Mouse (Mus musculus): ENCODE measurements at regions not wholly inside any gene's neighbourhood (a gene's known extent, or its start where the extent isn't known, plus 50 kb on each side); places are given as distances from the start of the nearest gene placed in this dataset.

GRCm38 (mm10) chr11:22420003-22420723 is 78.1 kb upstream of the Ehbp1 start:
- no peak overlapping the region for H3K4me2 ChIP-seq (ENCODE audit: low read length)
- no peaks in the 10 kb centered on the region for H3K27me3 ChIP-seq (ENCODE audit: control insufficient read depth, insufficient read depth, low read depth, low read length)
- H3K4me3 ChIP-seq (ENCODE audit: low read depth, low read length): no peak overlapping the region
- no peaks in the 10 kb centered on the region for H3K36me3 ChIP-seq (ENCODE audit: control insufficient read depth, insufficient read depth, low read length)
- H3K4me1 ChIP-seq (ENCODE audit: control insufficient read depth, insufficient read depth, low read length): no peaks in the 10 kb centered on the region
- no peaks in the 10 kb centered on the region for H3K9me3 ChIP-seq (replicated peaks; ENCODE audit: control insufficient read depth, low read length, poor library complexity, severe bottlenecking)
- H3K9ac ChIP-seq (ENCODE audit: low read depth, low read length): no peak overlapping the region
- ATAC-seq: no peak
- WGBS: 44% methylated on average over 3 of the region's 3 CpGs
- no peak overlapping the region for H3K27ac ChIP-seq (ENCODE audit: low read length)

DNA sequence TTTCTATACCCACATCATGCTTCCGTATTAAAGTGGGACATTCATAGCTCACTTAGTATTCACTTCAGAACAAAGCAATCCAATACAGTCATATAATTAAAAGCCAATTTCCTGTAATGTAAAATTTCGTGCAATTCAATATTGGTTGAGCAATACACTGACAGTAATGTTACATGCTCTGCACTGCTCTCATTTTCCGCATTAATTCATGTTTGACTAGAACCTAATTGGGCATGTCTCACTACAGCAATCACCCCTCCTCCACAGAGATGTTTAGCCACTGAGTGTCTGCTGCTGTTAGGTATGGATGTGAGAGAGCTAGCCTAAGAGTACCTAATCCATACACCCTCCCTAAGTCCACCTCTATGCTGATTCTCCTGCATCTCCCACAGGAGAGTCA is 79.7 kb upstream of the Ehbp1 start:
- no peaks in the 10 kb centered on the region for H3K9me3 ChIP-seq (replicated peaks; ENCODE audit: control insufficient read depth, low read length, poor library complexity, severe bottlenecking)
- no peak overlapping the region for H3K27ac ChIP-seq (ENCODE audit: low read length)
- H3K4me1 ChIP-seq (ENCODE audit: control insufficient read depth, insufficient read depth, low read length): no peaks in the 10 kb centered on the region
- no peak overlapping the region for H3K4me2 ChIP-seq (ENCODE audit: low read length)
- ATAC-seq: 0 out of 2 replicates have a peak, but pooled peaks have one; percentile 28
- no peaks in the 10 kb centered on the region for H3K27me3 ChIP-seq (ENCODE audit: control insufficient read depth, insufficient read depth, low read depth, low read length)
- no peak overlapping the region for H3K4me3 ChIP-seq (ENCODE audit: low read depth, low read length)
- no peaks in the 10 kb centered on the region for H3K36me3 ChIP-seq (ENCODE audit: control insufficient read depth, insufficient read depth, low read length)
- 85% methylated on average over 3 of the region's 3 CpGs for WGBS
- H3K9ac ChIP-seq (ENCODE audit: low read depth, low read length): no peak overlapping the region

DNA sequence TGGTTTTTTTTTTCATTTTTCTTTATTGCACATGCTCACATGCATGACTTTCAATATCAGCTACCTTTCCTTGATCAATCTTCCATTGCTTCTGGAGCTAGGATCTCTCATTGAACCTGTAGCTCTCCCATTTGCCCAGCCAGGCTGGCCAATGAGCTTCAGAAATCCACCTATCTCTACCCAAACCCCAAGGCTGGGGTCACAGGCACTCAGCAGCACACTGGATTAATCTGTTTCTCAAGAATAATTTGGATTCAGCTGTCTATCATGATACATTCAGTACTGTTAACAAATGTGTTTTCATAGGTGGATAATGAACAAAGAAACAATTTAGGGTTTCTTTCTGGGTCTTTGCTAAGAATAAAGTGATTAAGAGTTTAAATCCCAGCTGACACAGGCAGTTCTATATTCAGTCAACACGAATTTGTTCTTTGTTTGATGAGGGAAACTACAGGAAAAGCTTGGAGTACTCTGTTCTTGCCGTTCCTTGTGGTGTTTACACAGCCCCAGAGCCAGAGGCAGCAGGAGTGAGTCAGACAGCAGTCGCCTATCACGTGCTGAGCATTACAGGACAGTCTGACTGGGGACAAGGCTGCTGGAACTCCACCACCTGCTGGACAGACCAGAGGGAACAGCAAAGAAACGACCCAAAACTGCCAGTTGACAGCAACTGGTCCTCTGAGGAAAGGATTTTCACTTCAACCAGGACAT is 74.6 kb upstream of the Tmem17 start:
- H3K9me3 ChIP-seq (replicated peaks; ENCODE audit: control insufficient read depth, low read length, poor library complexity, severe bottlenecking): no peaks in the 10 kb centered on the region
- H3K27ac ChIP-seq (ENCODE audit: low read length): no peak overlapping the region; the same call in 1 of the 2 replicates
- ATAC-seq: peak; percentile 82; the same call in 1 of the 2 replicates
- no peak overlapping the region for H3K4me3 ChIP-seq (ENCODE audit: low read depth, low read length)
- no peak overlapping the region for H3K4me2 ChIP-seq (ENCODE audit: low read length)
- H3K36me3 ChIP-seq (ENCODE audit: control insufficient read depth, insufficient read depth, low read length): no peaks in the 10 kb centered on the region
- peaks cover 2% of the 10 kb centered on the region; the same call in 1 of the 2 replicates for H3K4me1 ChIP-seq (ENCODE audit: control insufficient read depth, insufficient read depth, low read length)
- 4% methylated on average over 5 of the region's 5 CpGs for WGBS
- H3K27me3 ChIP-seq (ENCODE audit: control insufficient read depth, insufficient read depth, low read depth, low read length): no peaks in the 10 kb centered on the region
- H3K9ac ChIP-seq (ENCODE audit: low read depth, low read length): no peak overlapping the region

- no peak for ATAC-seq
- 83% methylated on average over 5 of the region's 5 CpGs for WGBS
Observed at GRCm38 (mm10) chr11:22437851-22438215, 74.1 kb upstream of the Tmem17 start.

GRCm38 (mm10) chr11:22438441-22439066 is 73.3 kb upstream of the Tmem17 start:
- H3K27ac ChIP-seq (ENCODE audit: low read length): no peak overlapping the region
- no peak for ATAC-seq
- H3K4me2 ChIP-seq (ENCODE audit: low read length): no peak overlapping the region
- no peaks in the 10 kb centered on the region for H3K9me3 ChIP-seq (replicated peaks; ENCODE audit: control insufficient read depth, low read length, poor library complexity, severe bottlenecking)
- no peak overlapping the region for H3K9ac ChIP-seq (ENCODE audit: low read depth, low read length)
- H3K27me3 ChIP-seq (ENCODE audit: control insufficient read depth, insufficient read depth, low read depth, low read length): no peaks in the 10 kb centered on the region
- WGBS: 92% methylated on average over 2 of the region's 2 CpGs
- no peaks in the 10 kb centered on the region for H3K36me3 ChIP-seq (ENCODE audit: control insufficient read depth, insufficient read depth, low read length)
- H3K4me3 ChIP-seq (ENCODE audit: low read depth, low read length): no peak overlapping the region
- H3K4me1 ChIP-seq (ENCODE audit: control insufficient read depth, insufficient read depth, low read length): peaks cover 2% of the 10 kb centered on the region; the same call in 1 of the 2 replicates

More at GRCm38 (mm10) chr11:22437851-22438215, 74.1 kb upstream of the Tmem17 start:
- H3K4me2 ChIP-seq (ENCODE audit: low read length): no peak overlapping the region
- H3K4me3 ChIP-seq (ENCODE audit: low read depth, low read length): no peak overlapping the region
- no peak overlapping the region for H3K9ac ChIP-seq (ENCODE audit: low read depth, low read length)
- no peak overlapping the region; the same call in 1 of the 2 replicates for H3K27ac ChIP-seq (ENCODE audit: low read length)
- H3K4me1 ChIP-seq (ENCODE audit: control insufficient read depth, insufficient read depth, low read length): peaks cover 2% of the 10 kb centered on the region; the same call in 1 of the 2 replicates
- H3K27me3 ChIP-seq (ENCODE audit: control insufficient read depth, insufficient read depth, low read depth, low read length): no peaks in the 10 kb centered on the region
- H3K9me3 ChIP-seq (replicated peaks; ENCODE audit: control insufficient read depth, low read length, poor library complexity, severe bottlenecking): no peaks in the 10 kb centered on the region
- H3K36me3 ChIP-seq (ENCODE audit: control insufficient read depth, insufficient read depth, low read length): no peaks in the 10 kb centered on the region

- Histone ChIP-seq H3K4me2 (ENCODE audit: low read length) (no peak overlapping the region), H3K27ac (ENCODE audit: low read length) (no peak overlapping the region), H3K27me3 (ENCODE audit: control insufficient read depth, insufficient read depth, low read depth, low read length) (no peaks in the 10 kb centered on the region), H3K9ac (ENCODE audit: low read depth, low read length) (no peak overlapping the region), H3K4me3 (ENCODE audit: low read depth, low read length) (no peak overlapping the region), H3K9me3 (replicated peaks; ENCODE audit: control insufficient read depth, low read length, poor library complexity, severe bottlenecking) (no peaks in the 10 kb centered on the region), H3K36me3 (ENCODE audit: control insufficient read depth, insufficient read depth, low read length) (no peaks in the 10 kb centered on the region), H3K4me1 (ENCODE audit: control insufficient read depth, insufficient read depth, low read length) (peaks cover 2% of the 10 kb centered on the region; the same call in 1 of the 2 replicates)
- peak; percentile 45 for ATAC-seq
- 77% methylated on average over 2 of the region's 2 CpGs for WGBS
Observed at GRCm38 (mm10) chr11:22440521-22440920, 71.4 kb upstream of the Tmem17 start.

- no peaks in the 10 kb centered on the region for H3K9me3 ChIP-seq (replicated peaks; ENCODE audit: control insufficient read depth, low read length, poor library complexity, severe bottlenecking)
- H3K27ac ChIP-seq (ENCODE audit: low read length): no peak overlapping the region
- no peak overlapping the region for H3K4me3 ChIP-seq (ENCODE audit: low read depth, low read length)
- ATAC-seq: no peak
- H3K9ac ChIP-seq (ENCODE audit: low read depth, low read length): no peak overlapping the region
- H3K4me1 ChIP-seq (ENCODE audit: control insufficient read depth, insufficient read depth, low read length): no peaks in the 10 kb centered on the region
- no peaks in the 10 kb centered on the region for H3K36me3 ChIP-seq (ENCODE audit: control insufficient read depth, insufficient read depth, low read length)
- no peaks in the 10 kb centered on the region for H3K27me3 ChIP-seq (ENCODE audit: control insufficient read depth, insufficient read depth, low read depth, low read length)
- H3K4me2 ChIP-seq (ENCODE audit: low read length): no peak overlapping the region
Observed at GRCm38 (mm10) chr11:22453161-22453560, 58.7 kb upstream of the Tmem17 start.

- Histone ChIP-seq H3K9ac (ENCODE audit: low read depth, low read length) (no peak overlapping the region), H3K4me3 (ENCODE audit: low read depth, low read length) (no peak overlapping the region), H3K36me3 (ENCODE audit: control insufficient read depth, insufficient read depth, low read length) (no peaks in the 10 kb centered on the region), H3K9me3 (replicated peaks; ENCODE audit: control insufficient read depth, low read length, poor library complexity, severe bottlenecking) (no peaks in the 10 kb centered on the region), H3K27ac (ENCODE audit: low read length) (no peak overlapping the region), H3K27me3 (ENCODE audit: control insufficient read depth, insufficient read depth, low read depth, low read length) (no peaks in the 10 kb centered on the region), H3K4me2 (ENCODE audit: low read length) (no peak overlapping the region), H3K4me1 (ENCODE audit: control insufficient read depth, insufficient read depth, low read length) (no peaks in the 10 kb centered on the region)
- no peak for ATAC-seq
- 94% methylated on average over 9 of the region's 9 CpGs for WGBS
Observed at GRCm38 (mm10) chr11:22456286-22456685, 55.6 kb upstream of the Tmem17 start.

GRCm38 (mm10) chr11:22457220-22457619 is 54.7 kb upstream of the Tmem17 start:
- no peak for ATAC-seq
- H3K27me3 ChIP-seq (ENCODE audit: control insufficient read depth, insufficient read depth, low read depth, low read length): no peaks in the 10 kb centered on the region
- 93% methylated on average over 2 of the region's 2 CpGs for WGBS
- H3K9ac ChIP-seq (ENCODE audit: low read depth, low read length): no peak overlapping the region
- no peaks in the 10 kb centered on the region for H3K36me3 ChIP-seq (ENCODE audit: control insufficient read depth, insufficient read depth, low read length)
- H3K9me3 ChIP-seq (replicated peaks; ENCODE audit: control insufficient read depth, low read length, poor library complexity, severe bottlenecking): no peaks in the 10 kb centered on the region
- no peak overlapping the region for H3K4me3 ChIP-seq (ENCODE audit: low read depth, low read length)
- H3K4me1 ChIP-seq (ENCODE audit: control insufficient read depth, insufficient read depth, low read length): no peaks in the 10 kb centered on the region
- H3K4me2 ChIP-seq (ENCODE audit: low read length): no peak overlapping the region
- no peak overlapping the region for H3K27ac ChIP-seq (ENCODE audit: low read length)

Measured in midbrain, embryonic 16.5 days (tissue).